Mouse (Mus musculus) brown adipose tissue, adult 24 weeks (tissue): ENCODE measurements around the gene Gm5148. TPM values are rescaled to one million over a fixed set of nuclear protein-coding genes. Genes with fewer than 3 reads are reported as not detected.

Source experiments
- H3K27ac ChIP-seq: fragments of 200-500 bp; replicated peaks from 2 replicates; pipeline ENCODE4 v1.5.1; 2012; ENCODE audit warnings: low read depth, mild to moderate bottlenecking, low read length
- H3K4me1 ChIP-seq: fragments of 200-500 bp; 2 replicates; pipeline ENCODE4 v1.6.1; 2012; ENCODE audit warnings: low read length, mixed read lengths; ENCODE audit not compliant: control insufficient read depth, insufficient read depth, insufficient read length
- H3K4me3 ChIP-seq: fragments of 200-500 bp; 2 replicates; pipeline ENCODE4 v1.5.1; 2012; ENCODE audit warnings: low read depth, mild to moderate bottlenecking, low read length, moderate library complexity; ENCODE audit not compliant: insufficient read depth
- polyA plus RNA-seq: library from polyadenylated mRNA; stranded (reverse); fragments of >200 nt; gene quantifications from 2 replicates; pipeline ENCODE4 v1.2.4, GENCODE M21; 2012; ENCODE audit not compliant: missing spikeins, insufficient read depth, insufficient read length

The Gm5148 gene
- polyA plus RNA-seq, 1 experiment: not detected

DNA sequence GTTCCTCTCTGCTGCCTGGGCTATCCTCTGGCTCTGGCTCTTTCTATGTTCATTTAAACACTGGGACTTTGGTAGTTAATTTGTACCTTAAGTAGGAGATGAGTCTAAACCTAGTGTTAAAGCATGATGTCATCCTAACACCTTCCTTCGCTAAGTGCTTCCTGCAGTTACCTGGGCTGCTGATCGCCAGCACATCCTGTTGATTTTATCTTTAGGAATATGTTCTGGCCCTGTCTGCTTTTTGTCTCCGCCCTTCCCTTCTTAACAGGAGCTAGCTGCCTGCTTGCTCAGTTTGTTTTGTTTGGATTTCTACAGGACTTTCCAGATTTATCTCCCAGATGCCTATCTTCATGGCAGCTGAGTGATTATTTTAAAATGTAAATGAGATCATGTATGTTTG is 28.9 kb upstream of the Gm5148 start:
- Histone ChIP-seq H3K4me3 (no peak overlapping the region), H3K27ac (peak overlapping the region; percentile 22; the same call in 1 of the 2 replicates), H3K4me1 (peaks cover 5% of the 10 kb centered on the region; the same call in 1 of the 2 replicates)

DNA sequence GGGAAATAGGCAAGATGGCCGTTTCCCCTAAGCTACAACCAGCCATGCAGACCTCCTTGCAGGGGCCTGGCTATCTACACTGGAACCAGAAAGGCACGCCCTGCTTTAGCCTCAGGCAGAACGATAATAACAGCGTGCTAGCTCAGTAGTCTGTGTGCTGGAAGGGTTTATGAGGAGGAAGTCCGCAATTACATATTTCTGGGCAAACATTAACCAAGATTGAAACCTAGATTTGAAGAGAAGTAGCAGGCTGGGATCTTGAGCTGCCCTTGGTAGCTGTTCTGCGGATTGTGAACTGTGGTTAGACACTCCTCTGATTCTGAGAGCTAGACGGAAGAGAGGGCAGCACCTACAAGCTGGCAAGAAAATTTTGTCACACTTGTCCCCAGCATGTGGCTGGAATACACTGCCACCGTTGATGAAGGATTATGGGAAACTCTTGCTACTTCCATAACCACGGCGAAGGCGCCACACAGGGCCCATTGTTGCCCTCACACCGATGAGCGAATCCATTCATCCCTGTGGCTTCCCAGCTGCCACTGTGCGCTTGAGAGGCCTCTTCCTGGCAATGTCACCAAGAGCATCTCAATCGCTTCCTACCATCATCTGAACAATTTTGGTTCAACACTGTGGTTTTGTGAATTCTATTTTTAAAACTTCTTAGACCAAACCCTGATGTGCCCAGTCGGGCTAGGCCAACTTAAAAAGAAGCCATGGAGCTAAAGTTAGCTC is 23.9 kb upstream of the Gm5148 start:
- Histone ChIP-seq H3K27ac (no peak overlapping the region), H3K4me3 (no peak overlapping the region)

DNA sequence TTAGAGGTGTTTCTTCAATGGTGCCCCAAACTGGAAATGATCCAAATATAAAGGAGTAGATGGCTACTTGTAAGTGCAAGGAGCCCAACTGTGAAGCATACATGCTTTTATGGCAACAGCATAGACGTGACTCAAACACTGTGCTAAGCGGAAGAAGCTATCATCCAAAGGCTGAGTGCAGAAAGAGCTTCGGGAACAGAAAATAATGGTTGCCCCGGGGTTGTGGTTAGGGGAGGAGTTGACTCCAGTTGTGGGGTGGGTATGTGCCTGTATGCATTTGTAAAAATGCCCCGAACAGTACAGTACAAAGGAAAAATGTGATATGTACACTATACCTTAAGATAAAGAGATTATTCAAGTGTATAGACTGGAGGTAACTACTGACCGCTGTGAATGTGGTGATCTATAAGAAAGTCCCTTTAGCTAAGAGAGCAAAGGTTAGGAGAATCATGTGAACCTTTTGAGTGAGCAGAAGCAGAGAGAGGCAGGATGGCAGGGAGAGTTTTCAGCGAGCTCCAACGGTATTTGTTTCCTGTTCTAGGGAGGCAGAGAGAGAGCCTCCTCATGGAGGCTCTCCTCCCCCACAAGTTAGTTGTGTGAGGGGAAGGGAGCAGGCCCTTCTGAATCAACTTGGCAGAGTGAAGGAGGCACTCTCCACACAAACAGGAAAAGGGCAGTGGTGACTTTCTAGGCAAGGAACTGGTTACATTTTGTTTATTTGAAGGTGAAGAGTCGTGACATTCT is 23.1 kb upstream of the Gm5148 start:
- no peaks in the 10 kb centered on the region for H3K4me1 ChIP-seq
- H3K4me3 ChIP-seq: no peak overlapping the region
- no peak overlapping the region for H3K27ac ChIP-seq

More for the DNA sequence above, 23.9 kb upstream of the Gm5148 start:
- peaks cover 5% of the 10 kb centered on the region; the same call in 1 of the 2 replicates for H3K4me1 ChIP-seq

DNA sequence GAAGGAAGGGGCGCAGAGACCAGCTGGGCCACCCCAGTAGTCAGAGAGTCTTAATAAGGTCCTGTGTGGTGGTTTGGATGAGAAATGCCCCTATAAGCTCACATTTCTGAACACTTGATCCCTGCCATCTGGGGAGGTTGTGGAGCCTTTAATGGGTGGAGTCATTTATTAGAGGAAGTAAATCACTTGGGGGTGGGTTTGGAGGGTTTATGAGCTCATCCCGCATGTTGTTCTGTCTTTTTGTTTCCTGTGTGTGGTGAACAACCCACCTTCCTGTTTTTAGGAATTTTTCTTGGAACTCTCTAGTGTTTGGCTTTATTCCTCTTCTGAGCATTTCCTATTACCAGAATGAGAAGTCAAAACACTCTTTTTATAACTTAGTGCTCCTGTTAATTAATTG is 19.8 kb upstream of the Gm5148 start:
- Histone ChIP-seq H3K4me3 (no peak overlapping the region), H3K27ac (no peak overlapping the region), H3K4me1 (no peaks in the 10 kb centered on the region)

DNA sequence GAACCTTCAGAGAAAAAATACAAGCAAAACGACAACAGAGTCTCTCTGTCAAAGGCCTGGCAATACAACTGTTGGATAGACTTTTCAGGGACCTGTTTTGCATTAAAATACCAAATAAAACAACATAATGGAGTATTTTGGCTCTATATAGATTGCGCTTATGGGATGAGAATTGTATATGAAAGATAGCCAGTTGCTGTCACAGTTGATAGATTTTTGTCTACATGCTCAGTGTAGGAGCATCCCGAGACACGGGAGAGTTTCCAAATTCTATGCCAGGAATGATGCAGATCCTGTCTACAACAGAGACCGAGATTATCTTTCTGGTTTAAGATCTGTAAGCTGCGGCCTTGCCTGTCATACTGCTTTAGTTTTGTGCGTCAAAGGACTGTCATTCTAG is 15.7 kb upstream of the Gm5148 start:
- Histone ChIP-seq H3K27ac (no peak overlapping the region), H3K4me3 (no peak overlapping the region), H3K4me1 (peaks cover 5% of the 10 kb centered on the region; the same call in 1 of the 2 replicates)

DNA sequence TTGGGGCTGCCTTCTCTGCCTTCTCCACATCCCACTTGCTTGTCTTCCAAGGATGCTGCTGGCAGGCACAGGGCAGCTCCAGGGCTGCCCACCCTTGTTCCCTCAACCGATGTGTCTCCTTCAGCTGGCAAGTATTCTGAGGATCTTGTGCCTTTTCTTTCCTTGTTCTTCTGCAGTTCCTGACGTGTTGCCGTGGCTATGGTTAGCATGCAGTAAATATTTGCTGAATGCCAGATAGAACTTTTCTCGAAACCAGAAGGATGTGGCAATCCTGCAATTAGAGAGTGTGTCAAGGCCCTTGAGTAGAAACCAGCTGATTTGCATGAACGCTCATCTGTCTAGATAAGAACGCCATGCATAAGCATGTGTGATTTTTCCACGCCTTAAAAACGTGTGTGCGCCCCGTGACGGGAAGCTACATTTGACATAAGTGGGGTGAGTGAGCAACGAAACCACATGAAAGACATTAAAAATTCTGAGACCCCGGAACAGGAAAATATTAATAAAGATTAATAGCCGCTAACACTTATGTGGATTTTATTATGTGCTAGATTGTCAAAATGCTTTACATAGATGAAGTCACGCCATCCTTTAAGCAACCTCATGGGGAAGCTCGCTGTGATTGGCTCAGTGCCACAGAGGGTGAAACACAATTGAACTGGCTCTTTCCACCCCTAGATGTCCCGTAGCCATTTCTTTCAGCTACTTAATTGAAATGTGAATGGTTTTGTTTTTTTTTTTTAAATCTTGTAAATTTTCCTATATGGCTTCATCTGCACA is 14.1 kb upstream of the Gm5148 start:
- H3K4me3 ChIP-seq: no peak overlapping the region
- peaks cover 5% of the 10 kb centered on the region; the same call in 1 of the 2 replicates for H3K4me1 ChIP-seq
- no peak overlapping the region for H3K27ac ChIP-seq

DNA sequence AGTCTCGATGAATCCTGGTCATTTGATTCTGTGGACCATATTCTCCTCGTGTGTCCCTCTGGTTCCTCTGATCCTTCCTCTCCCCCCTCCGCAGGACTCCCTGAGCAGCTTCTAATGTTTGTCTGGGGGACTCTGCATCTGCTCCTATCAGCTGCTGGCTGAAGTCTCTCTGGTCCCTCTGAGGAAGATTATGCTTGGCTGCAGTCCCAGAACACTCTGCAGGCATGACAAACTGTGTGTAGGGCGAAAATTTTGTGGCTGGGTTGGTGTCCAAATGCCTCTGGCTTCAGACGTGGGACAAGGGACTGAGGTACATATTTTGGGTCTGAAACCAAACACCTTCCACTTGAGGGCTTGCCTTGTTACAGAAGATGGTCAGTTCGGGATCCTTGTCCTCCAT is 13.1 kb upstream of the Gm5148 start:
- Histone ChIP-seq H3K4me1 (peaks cover 5% of the 10 kb centered on the region; the same call in 1 of the 2 replicates), H3K27ac (no peak overlapping the region)

DNA sequence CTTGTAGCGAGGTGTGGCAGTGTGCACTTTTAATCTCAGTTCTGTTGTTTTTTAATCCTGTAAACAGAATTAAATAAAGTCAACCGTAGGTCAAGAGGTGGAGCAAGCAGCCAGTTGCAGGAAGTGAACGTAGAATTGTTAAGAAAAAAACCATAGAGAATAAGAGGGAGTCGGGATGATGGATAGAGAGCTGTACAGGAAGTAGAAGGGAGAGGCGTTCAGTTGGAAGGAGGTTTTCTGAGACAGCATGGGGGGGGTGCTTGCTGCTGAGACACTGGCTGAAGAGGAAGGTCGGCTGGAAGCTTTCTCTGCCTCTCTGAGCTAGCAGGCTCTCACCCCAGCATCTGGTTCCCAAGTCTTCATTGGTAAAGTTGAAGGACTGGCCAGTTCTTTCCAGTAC is 10.9 kb upstream of the Gm5148 start:
- Histone ChIP-seq H3K4me1 (peaks cover 5% of the 10 kb centered on the region; the same call in 1 of the 2 replicates), H3K27ac (no peak overlapping the region), H3K4me3 (no peak overlapping the region)

More for the DNA sequence above, 13.1 kb upstream of the Gm5148 start:
- no peak overlapping the region for H3K4me3 ChIP-seq

DNA sequence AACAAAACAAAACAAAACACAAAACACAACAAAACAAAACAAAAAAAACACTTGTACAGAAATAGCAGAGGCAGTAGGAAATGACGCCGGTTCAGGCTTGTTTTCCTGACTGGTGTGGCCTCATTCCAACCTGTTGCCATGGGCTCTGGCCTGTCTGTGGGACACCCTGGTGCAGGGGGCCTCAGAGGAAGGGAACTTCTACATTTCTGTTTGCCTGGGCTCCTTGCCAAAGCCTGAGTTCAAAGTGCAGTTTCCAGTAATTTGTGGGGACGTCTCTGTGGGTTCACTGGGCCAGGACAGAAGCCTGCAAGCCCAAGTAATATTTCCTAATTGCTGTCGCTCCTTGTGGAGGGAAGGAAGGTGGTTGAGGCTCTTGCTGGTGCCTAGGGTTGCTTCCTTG is 4.9 kb upstream of the Gm5148 start:
- Histone ChIP-seq H3K4me1 (peaks cover 12% of the 10 kb centered on the region), H3K27ac (peak overlapping the region; percentile 70), H3K4me3 (no peak overlapping the region)

DNA sequence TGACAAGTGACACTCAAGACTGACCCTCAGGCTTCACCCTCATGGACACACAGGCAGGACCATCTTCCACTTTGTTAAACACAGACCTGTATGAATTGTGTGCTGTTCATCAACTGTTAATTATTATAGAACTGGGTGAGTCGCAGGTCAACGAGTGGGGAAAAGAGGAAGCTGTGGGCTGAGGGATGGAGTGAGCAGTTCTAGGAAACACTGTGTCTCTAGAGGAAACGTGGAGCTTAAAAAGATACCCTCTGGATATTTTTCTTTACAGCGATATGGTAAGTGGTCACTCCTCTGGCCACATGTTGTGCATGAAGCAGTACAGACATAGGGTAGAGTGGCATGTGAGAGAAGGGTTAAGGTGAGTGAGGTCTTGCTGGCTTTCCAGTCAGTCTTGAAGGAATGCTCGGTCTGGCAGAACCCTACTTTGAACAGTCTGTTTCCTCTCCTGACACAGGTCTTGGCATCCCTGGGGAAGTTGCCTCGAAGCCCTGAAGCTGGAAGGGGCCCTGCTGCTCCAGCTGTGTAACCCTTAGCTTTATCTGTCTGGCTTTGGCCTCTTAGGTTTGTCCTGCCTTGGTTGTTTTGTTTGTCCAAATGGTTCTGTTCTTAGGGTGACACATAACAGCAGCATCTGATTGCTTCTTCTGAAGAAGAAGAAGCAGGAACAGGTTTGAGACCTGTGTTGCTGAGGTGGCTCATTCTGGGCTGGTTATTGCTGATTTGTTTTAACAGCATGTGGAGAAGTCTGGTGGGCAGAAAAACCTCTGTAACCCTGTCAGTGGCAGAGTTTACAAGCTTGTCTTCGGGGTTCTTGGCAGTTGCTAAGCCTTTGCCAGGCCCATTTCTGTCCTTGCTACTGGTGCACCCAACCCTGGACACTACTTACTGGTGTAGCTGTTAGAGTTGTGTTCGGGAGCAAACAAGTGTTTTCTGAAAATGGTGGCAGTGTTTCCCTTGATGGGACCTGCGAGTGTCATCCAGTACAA is 4.1 kb upstream of the Gm5148 start:
- Histone ChIP-seq H3K27ac (peak overlapping the region; percentile 70), H3K4me1 (peaks cover 12% of the 10 kb centered on the region), H3K4me3 (no peak overlapping the region)

DNA sequence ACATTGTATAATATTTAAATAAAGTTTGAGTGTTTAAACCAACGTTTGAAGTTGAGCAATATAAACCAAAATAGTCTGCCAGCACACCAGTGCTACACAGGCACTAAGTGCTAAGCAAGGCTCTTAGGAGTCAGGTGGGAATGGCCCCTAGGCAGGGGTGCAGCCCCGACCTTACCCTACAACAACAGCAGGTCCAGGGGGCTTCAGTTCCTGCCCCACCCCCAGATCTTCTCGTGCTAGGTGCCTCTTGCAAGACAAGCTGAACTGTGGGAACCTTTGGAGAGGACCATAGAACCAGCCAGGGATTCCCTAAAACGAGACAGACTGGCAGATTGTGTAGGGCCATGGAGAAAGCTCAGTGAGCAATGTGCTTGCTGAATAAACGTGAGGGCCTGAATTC is 3.1 kb upstream of the Gm5148 start:
- Histone ChIP-seq H3K4me1 (peaks cover 12% of the 10 kb centered on the region), H3K4me3 (no peak overlapping the region), H3K27ac (no peak overlapping the region)

DNA sequence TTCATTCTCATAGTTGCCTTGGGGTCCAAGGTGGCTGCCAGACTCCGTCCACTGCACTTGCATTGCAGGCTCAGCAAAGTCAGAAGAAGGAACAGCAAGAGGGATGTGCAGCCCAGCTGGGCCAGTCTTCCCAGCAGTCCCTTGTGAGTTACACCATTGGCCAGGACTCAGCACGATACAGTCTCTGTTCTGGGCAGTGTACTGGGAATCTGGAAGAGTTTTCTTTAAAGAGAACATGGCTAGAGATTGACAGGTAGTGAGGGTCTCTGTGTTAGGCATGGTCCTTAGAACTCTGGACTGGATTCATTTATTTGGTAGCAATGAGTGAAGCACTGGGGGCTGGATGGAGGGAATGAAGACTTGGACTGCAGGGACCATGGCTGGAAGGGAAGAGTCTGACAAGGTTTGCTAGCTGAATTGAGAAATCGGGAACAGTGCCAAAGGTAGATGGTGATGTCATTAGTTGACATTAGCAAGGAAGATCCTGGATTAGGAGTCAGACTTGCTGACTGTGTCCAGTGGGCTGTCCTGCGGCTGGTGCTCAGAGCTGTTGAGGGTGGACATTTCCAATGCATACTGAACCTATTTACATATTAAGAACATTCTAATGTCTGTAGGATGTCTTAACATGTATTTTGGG is 2.3 kb upstream of the Gm5148 start:
- H3K27ac ChIP-seq: no peak overlapping the region
- H3K4me3 ChIP-seq: no peak overlapping the region
- peaks cover 12% of the 10 kb centered on the region for H3K4me1 ChIP-seq

DNA sequence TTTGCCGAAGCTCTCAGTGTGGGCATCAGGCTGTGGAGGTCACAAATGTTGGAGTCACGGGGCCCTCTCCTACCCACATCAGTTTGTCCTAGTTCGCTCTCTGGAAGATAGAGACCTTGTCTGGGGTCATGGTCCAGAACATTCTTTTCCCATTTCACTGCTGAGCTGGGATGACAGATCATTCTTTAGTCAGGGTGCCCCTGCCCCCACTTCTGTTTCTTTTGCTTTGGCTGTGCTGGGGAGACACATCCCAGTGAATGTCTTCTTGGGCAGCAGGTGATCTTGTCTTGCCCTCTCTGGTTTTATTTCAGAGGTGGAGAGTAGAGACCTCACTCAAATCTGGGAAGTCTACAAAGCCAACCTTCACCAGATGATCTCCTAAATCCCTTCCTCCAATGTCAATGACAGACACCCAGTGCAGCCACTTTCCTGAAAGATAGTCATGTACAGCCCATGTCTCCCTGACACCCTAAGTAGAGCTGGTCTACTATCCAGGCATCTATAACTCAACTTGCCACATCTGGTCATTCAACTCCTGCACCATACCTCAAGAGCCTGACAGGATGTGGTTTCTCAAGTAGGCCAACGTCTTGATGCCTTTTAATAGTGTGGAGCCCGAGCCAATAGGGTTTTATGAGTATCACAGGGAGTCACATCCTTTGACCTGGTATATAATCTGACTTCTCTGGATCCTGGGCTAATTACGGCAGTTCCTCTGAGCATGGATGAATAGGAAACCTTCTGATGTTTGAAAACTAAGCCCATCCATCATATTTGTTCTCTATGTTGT is 851 bp upstream of the Gm5148 start:
- Histone ChIP-seq H3K4me3 (no peak overlapping the region), H3K27ac (no peak overlapping the region)

More for the DNA sequence above, 851 bp upstream of the Gm5148 start:
- H3K4me1 ChIP-seq: peaks cover 12% of the 10 kb centered on the region
